Mouse (Mus musculus): ENCODE results near the gene Lamb3. TPM values are rescaled to one million over a fixed set of nuclear protein-coding genes. Genes with fewer than 3 reads are reported as not detected.

Lamb3 gene
- polyA plus RNA-seq, 1 experiment: not detected

GRCm38 (mm10) chr1:193305386-193305785 lies 97.9 kb downstream of the Lamb3 start:
- no peak for TF ChIP-seq GATA1 (IDR thresholded peaks at IDR 0.05; ENCODE audit: low read length)

GRCm38 (mm10) chr1:193306832-193307231 lies 99.3 kb downstream of the Lamb3 start:
- no peak for TF ChIP-seq GATA1 (IDR thresholded peaks at IDR 0.05; ENCODE audit: low read length)

- no peak for TF ChIP-seq GATA1 (IDR thresholded peaks at IDR 0.05; ENCODE audit: low read length)
Measured at GRCm38 (mm10) chr1:193309785-193310518, 102.5 kb downstream of the Lamb3 start.

DNA sequence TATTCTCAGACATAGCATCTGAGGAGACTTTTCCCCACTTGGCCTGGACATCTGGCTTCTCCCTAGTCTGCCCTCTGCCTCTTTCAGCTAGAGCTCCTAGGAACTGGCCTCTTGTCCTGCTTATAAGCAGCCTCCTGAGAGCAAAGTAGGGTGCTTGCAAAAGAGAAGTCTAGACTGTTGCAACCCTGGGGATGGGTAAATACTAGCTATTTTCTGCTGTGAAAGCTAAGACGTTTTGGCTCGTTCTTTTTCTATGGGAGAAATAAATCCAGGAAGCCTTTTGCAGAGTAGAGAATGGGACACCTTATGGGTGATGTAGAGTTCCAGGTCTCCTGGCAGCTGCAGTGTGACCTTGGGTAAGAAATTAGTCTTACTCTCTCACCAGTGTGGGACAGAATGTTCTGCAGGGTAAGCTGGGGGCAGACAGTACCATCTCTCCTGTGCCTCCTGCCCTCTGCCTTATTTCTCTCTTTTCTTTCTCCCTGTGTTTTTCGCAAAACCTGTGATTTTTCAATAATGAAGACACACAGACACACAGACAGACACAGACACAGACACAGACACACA lies 103.1 kb downstream of the Lamb3 start:
- no peak for TF ChIP-seq GATA1 (IDR thresholded peaks at IDR 0.05; ENCODE audit: low read length)

- TF ChIP-seq GATA1 (IDR thresholded peaks at IDR 0.05; ENCODE audit: low read length): no peak
Measured at GRCm38 (mm10) chr1:193311596-193311995, 104.1 kb downstream of the Lamb3 start.

DNA sequence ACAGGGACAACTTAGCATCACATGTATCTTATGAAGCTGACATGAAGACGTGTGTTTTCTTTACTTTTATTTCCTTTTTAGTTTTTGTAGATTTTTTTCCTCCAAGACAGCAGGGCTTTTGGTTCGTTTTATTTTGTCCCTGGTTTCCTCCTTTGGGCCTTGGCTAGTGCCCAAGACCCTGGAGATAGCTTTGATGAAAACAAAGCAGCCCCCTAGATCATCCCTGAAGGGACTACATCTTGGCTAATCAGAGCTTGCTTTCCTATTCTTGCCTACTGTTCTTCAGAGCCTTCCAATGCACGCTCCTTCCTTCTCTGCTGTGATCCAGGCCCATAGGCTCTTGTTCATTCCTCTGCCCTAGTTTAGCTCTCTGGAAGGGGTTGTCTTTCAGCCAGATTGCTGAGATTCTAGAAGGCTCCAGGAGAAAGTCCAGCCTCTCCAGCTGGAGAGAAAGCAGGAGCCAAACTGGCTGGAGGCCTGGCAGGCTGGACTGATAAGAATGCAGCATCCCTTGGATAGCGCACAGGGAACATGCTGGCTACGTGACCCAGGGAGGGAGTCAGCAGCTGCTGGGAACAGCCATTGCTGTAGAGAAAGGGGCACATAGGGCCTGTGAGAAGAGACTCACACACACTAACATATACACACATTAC lies 108.3 kb downstream of the Lamb3 start:
- no peak for TF ChIP-seq GATA1 (IDR thresholded peaks at IDR 0.05; ENCODE audit: low read length)

- no peak for TF ChIP-seq GATA1 (IDR thresholded peaks at IDR 0.05; ENCODE audit: low read length)
Measured at GRCm38 (mm10) chr1:193316358-193316750, 108.9 kb downstream of the Lamb3 start.

GRCm38 (mm10) chr1:193317159-193317559 lies 109.7 kb downstream of the Lamb3 start:
- TF ChIP-seq GATA1 (IDR thresholded peaks at IDR 0.05; ENCODE audit: low read length): no peak

DNA sequence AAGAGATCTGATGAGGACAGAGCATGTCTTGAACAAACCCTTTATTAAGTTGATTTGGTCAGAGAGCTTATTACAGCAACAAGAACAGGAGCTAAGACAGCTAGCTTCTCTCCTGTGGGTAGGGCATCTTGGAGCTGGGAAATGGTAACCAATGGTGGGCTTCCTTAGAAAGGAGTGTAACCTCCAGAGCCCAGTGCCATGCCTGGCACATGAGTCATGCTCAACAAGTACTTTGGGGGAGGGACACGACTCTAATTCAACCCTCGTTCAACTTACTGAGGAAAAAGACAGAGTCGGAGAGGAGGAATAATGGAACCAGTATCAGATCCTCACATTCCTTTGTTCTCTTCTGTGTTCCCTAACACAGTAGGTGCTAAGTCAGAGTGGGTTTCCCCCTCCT lies 112.2 kb downstream of the Lamb3 start:
- TF ChIP-seq GATA1 (IDR thresholded peaks at IDR 0.05; ENCODE audit: low read length): no peak

DNA sequence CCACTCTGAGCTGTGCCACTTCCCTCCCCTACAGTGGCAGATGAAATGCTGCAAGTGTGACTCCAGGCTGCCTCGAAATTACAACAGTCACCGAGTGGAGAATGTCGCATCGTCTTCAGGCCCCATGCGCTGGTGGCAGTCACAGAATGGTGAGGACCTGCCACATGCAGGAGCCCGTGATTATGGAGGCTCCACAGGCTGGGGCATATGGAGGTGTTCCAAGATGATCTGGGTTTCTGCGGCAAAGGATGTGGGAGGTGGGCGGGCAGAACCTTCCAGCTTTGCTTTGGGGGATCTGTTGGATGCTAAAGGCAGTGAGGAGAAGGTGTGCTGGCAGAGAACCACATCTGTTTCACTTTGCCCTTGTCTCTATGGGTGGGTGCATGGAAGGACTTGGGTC lies 112.9 kb downstream of the Lamb3 start:
- TF ChIP-seq GATA1 (IDR thresholded peaks at IDR 0.05; ENCODE audit: low read length): no peak

GRCm38 (mm10) chr1:193323686-193324085 lies 116.2 kb downstream of the Lamb3 start:
- TF ChIP-seq GATA1 (IDR thresholded peaks at IDR 0.05; ENCODE audit: low read length): no peak

- TF ChIP-seq GATA1 (IDR thresholded peaks at IDR 0.05; ENCODE audit: low read length): no peak
Measured at GRCm38 (mm10) chr1:193324224-193324623, 116.7 kb downstream of the Lamb3 start.

- no peak for TF ChIP-seq GATA1 (IDR thresholded peaks at IDR 0.05; ENCODE audit: low read length)
Measured at GRCm38 (mm10) chr1:193325891-193326290, 118.4 kb downstream of the Lamb3 start.

DNA sequence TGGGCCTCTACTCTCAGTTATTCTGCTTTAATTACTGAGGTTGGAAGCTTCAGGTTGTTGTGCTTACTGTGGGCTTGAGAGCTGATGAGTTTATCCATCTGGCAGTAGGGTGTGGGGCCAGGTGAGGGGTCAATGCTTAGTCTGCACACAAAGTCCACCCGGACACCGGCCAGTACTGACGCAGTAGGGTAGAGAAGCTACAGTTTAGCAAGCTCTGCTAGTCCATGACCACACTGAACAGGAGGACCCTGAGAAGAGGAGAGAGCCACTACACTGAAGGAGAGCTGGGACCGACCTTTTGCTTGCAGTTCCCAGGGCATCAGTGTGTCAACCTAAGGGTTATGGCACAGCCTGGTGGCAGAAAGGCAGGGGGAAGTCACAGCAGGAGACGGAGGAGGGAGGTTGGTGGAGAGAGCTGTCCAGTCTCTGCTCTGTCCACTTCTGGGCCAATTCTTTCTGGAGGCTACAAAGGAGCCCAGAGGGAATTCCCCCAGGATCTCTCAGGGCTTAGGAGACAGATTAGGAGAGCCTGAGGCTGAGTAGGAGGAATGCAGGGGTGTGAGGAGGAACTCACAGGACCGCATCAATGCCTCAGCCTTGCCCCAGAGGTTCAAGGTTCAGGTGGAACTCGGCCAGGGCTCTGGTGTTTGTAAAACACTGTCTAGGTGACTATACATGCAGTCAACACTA lies 119.1 kb downstream of the Lamb3 start:
- no peak for TF ChIP-seq GATA1 (IDR thresholded peaks at IDR 0.05; ENCODE audit: low read length)

DNA sequence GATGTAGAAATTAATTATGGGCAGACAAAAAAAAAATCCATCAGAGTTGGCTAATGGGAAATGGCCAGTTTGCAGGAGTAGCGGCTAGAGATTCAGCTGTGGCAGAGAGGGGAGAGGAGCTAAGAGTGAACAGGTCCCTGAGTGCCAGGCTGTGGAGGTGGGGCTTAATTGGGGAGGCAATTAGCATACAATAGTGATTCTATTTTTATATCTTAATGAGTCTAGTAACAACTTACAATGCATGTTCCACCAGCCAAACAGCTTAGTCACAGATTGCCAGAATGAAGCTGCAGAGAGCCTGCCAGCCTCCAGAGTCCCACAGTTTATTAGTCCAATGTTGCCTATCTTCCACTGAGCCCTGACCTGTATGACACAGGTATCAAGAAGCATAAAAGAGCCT lies 119.7 kb downstream of the Lamb3 start:
- TF ChIP-seq GATA1 (IDR thresholded peaks at IDR 0.05; ENCODE audit: low read length): no peak

GRCm38 (mm10) chr1:193327686-193328085 lies 120.2 kb downstream of the Lamb3 start:
- no peak for TF ChIP-seq GATA1 (IDR thresholded peaks at IDR 0.05; ENCODE audit: low read length)

All from G1E-ER4 (cell line).